Mouse (Mus musculus): ENCODE results near the gene Tuba4a.
"Not testable (repeated sequence)": the region's sequence is repeated elsewhere in the genome, so short reads cannot be mapped to it uniquely, and the experiment has no call there.

Gene Tuba4a

GRCm38 (mm10) chr1:75244175-75244826 lies 24.6 kb upstream of the Tuba4a start:
- H3K4me3 ChIP-seq (replicated peaks; ENCODE audit: low read length) = 0 out of 2 replicates have a peak overlapping the region, but pooled peaks have one; percentile 29
- TF ChIP-seq POU5F1 (IDR thresholded peaks at IDR 0.05; ENCODE audit: borderline replicate concordance, low read length) = no peak
- TF ChIP-seq NANOG (IDR thresholded peaks at IDR 0.05; ENCODE audit: borderline replicate concordance, low read length) = no peak
- no peak for TF ChIP-seq CTCF (conservative IDR thresholded peaks at IDR 0.05; ENCODE audit: low read length)
- peaks cover 70% of the 10 kb centered on the region for H3K4me1 ChIP-seq (replicated peaks; ENCODE audit: low read depth, low read length)
- no peaks in the 10 kb centered on the region for H3K9me3 ChIP-seq (ENCODE audit: low read length)
- peaks cover 47% of the 10 kb centered on the region for H3K36me3 ChIP-seq (ENCODE audit: insufficient read depth, low read length)
- no peaks in the 10 kb centered on the region for H3K27me3 ChIP-seq (ENCODE audit: insufficient read depth, low read length)

GRCm38 (mm10) chr1:75243411-75243810 lies 23.7 kb upstream of the Tuba4a start:
- peaks cover 51% of the 10 kb centered on the region for H3K36me3 ChIP-seq (ENCODE audit: insufficient read depth, low read length)
- H3K4me3 ChIP-seq (replicated peaks; ENCODE audit: low read length) = no peak overlapping the region
- TF ChIP-seq NANOG (IDR thresholded peaks at IDR 0.05; ENCODE audit: borderline replicate concordance, low read length) (no peak), CTCF (conservative IDR thresholded peaks at IDR 0.05; ENCODE audit: low read length) (no peak), POU5F1 (IDR thresholded peaks at IDR 0.05; ENCODE audit: borderline replicate concordance, low read length) (no peak)
- peaks cover 75% of the 10 kb centered on the region for H3K4me1 ChIP-seq (replicated peaks; ENCODE audit: low read depth, low read length)
- no peaks in the 10 kb centered on the region for H3K9me3 ChIP-seq (ENCODE audit: low read length)
- no peaks in the 10 kb centered on the region for H3K27me3 ChIP-seq (ENCODE audit: insufficient read depth, low read length)

- Histone ChIP-seq H3K4me3 (replicated peaks; ENCODE audit: low read length) (peak overlapping the region; percentile 7; the same call in 1 of the 2 replicates), H3K9me3 (ENCODE audit: low read length) (no peaks in the 10 kb centered on the region), H3K27me3 (ENCODE audit: insufficient read depth, low read length) (peaks cover 8% of the 10 kb centered on the region), H3K4me1 (replicated peaks; ENCODE audit: low read depth, low read length) (peaks cover 58% of the 10 kb centered on the region), H3K36me3 (ENCODE audit: insufficient read depth, low read length) (peaks cover 50% of the 10 kb centered on the region)
- TF ChIP-seq CTCF (conservative IDR thresholded peaks at IDR 0.05; ENCODE audit: low read length) = no peak
- no peak for TF ChIP-seq NANOG (IDR thresholded peaks at IDR 0.05; ENCODE audit: borderline replicate concordance, low read length)
- TF ChIP-seq POU5F1 (IDR thresholded peaks at IDR 0.05; ENCODE audit: borderline replicate concordance, low read length) = no peak
These were observed 19.9 kb upstream of the Tuba4a start for GRCm38 (mm10) chr1:75239591-75239990.

DNA sequence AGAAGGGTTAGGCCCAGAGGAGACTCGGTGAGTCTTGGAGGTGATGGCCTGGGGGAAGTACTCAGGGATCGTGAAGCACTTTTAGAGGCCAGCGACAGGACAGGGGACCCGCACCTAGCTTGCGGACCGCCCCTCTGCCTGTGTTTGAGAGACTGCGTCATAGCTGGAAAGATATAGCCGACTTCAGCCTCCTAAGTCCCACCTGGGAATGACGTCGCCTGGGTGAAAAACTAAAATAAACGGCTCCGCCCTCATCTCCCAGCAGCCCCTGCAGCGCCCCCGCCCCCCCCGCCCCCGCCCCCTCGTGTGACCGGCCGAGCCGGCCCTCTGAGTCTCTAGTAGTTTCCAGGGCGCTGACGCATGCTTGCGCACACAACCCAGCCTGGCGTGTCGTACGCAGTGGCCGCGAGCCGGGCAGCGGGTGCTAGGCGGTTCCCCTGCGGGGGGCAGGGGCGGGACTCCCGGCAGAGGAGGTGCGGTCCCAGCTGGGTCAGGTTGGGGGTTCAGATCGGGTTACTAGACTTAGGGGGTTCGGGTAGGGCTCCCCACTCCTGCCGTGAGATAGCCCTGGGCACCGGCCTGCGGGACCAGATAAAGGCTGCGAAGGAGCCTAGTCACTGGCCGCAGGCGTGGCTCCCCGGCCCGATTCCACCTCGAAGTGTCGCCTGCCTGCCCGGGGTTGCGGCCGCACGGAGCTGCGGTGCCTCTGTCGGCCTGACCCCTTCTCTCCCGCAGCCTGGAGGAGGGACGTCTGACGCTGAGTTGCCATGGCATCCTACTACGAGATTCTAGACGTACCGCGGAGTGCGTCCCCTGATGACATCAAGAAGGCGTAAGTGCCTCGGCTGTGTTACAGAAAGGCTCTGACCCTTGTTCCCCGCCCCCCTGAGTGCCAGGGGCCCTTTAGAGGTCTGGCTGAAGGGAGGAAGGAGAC lies 16.7 kb upstream of the Tuba4a start, which contains the start of gene Dnajb2:
Gene Dnajb2 (plus strand): TSS at position 290 of the 934 bp plus-strand sequence.
- Histone ChIP-seq H3K9me3 (ENCODE audit: low read length) (no peaks in the 10 kb centered on the region), H3K36me3 (ENCODE audit: insufficient read depth, low read length) (peaks cover 26% of the 10 kb centered on the region), H3K4me1 (replicated peaks; ENCODE audit: low read depth, low read length) (peaks cover 64% of the 10 kb centered on the region), H3K4me3 (replicated peaks; ENCODE audit: low read length) (peak within 1 kb of the TSS; percentile 87), H3K27me3 (ENCODE audit: insufficient read depth, low read length) (peaks cover 8% of the 10 kb centered on the region)
- TF ChIP-seq CTCF (conservative IDR thresholded peaks at IDR 0.05; ENCODE audit: low read length) (no peak), NANOG (IDR thresholded peaks at IDR 0.05; ENCODE audit: borderline replicate concordance, low read length) (no peak), POU5F1 (IDR thresholded peaks at IDR 0.05; ENCODE audit: borderline replicate concordance, low read length) (no peak)

GRCm38 (mm10) chr1:75234606-75235005 lies 14.9 kb upstream of the Tuba4a start:
- TF ChIP-seq NANOG (IDR thresholded peaks at IDR 0.05; ENCODE audit: borderline replicate concordance, low read length) (no peak), CTCF (conservative IDR thresholded peaks at IDR 0.05; ENCODE audit: low read length) (peak; percentile 36; the same call in 1 of the 2 replicates), POU5F1 (IDR thresholded peaks at IDR 0.05; ENCODE audit: borderline replicate concordance, low read length) (no peak)
- H3K9me3 ChIP-seq (ENCODE audit: low read length) = peaks cover under 1% of the 10 kb centered on the region; the same call in 1 of the 2 replicates
- H3K4me3 ChIP-seq (replicated peaks; ENCODE audit: low read length) = no peak overlapping the region
- H3K36me3 ChIP-seq (ENCODE audit: insufficient read depth, low read length) = peaks cover 25% of the 10 kb centered on the region
- H3K27me3 ChIP-seq (ENCODE audit: insufficient read depth, low read length) = peaks cover 8% of the 10 kb centered on the region
- H3K4me1 ChIP-seq (replicated peaks; ENCODE audit: low read depth, low read length) = peaks cover 63% of the 10 kb centered on the region

- H3K9me3 ChIP-seq (ENCODE audit: low read length); H3K27me3 ChIP-seq (ENCODE audit: insufficient read depth, low read length); H3K4me3 ChIP-seq (replicated peaks; ENCODE audit: low read length): not testable (repeated sequence)
- Histone ChIP-seq H3K36me3 (ENCODE audit: insufficient read depth, low read length) (peaks cover 20% of the 10 kb centered on the region), H3K4me1 (replicated peaks; ENCODE audit: low read depth, low read length) (peaks cover 73% of the 10 kb centered on the region)
- TF ChIP-seq CTCF (conservative IDR thresholded peaks at IDR 0.05; ENCODE audit: low read length) = peak; percentile 14; the same call in 1 of the 2 replicates
These were observed 12.8 kb upstream of the Tuba4a start for GRCm38 (mm10) chr1:75232489-75232888.

GRCm38 (mm10) chr1:75231664-75232152 lies 12.0 kb upstream of the Tuba4a start, which contains the start of gene A630095N17Rik:
TSS of gene A630095N17Rik (minus strand) at chr1:75232102.
- H3K4me3 ChIP-seq (replicated peaks; ENCODE audit: low read length) = no peak within 1 kb of the TSS
- no peaks in the 10 kb centered on the region for H3K27me3 ChIP-seq (ENCODE audit: insufficient read depth, low read length)
- TF ChIP-seq POU5F1 (IDR thresholded peaks at IDR 0.05; ENCODE audit: borderline replicate concordance, low read length) = no peak
- no peak for TF ChIP-seq NANOG (IDR thresholded peaks at IDR 0.05; ENCODE audit: borderline replicate concordance, low read length)
- no peak for TF ChIP-seq CTCF (conservative IDR thresholded peaks at IDR 0.05; ENCODE audit: low read length)
- H3K9me3 ChIP-seq (ENCODE audit: low read length) = peaks cover 6% of the 10 kb centered on the region; the same call in 1 of the 2 replicates
- H3K36me3 ChIP-seq (ENCODE audit: insufficient read depth, low read length) = peaks cover 20% of the 10 kb centered on the region
- H3K4me1 ChIP-seq (replicated peaks; ENCODE audit: low read depth, low read length) = peaks cover 73% of the 10 kb centered on the region

DNA sequence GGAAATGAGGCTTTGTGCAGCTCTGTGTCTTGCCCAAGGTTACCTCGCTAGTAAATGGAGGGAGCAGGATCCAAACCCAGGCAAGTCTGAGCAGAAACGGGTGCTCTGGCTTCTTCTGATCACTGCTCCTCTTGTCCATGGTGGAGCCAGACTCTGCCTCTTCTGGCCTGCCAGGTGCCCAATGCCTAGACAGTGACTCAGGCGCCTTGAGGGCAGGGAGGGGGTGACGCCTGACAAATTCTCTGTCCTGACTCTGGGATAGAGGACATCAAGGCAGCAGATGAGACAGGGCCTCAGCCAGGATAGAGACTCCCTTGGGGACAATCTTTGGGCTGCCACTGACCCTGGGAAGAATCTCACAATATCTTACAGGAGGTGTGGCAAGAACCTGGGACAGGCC lies 11.6 kb upstream of the Tuba4a start:
- H3K27me3 ChIP-seq (ENCODE audit: insufficient read depth, low read length) = no peaks in the 10 kb centered on the region
- H3K9me3 ChIP-seq (ENCODE audit: low read length) = peaks cover 6% of the 10 kb centered on the region; the same call in 1 of the 2 replicates
- TF ChIP-seq CTCF (conservative IDR thresholded peaks at IDR 0.05; ENCODE audit: low read length) = no peak
- TF ChIP-seq POU5F1 (IDR thresholded peaks at IDR 0.05; ENCODE audit: borderline replicate concordance, low read length) = no peak
- no peak for TF ChIP-seq NANOG (IDR thresholded peaks at IDR 0.05; ENCODE audit: borderline replicate concordance, low read length)
- H3K4me3 ChIP-seq (replicated peaks; ENCODE audit: low read length) = no peak overlapping the region
- peaks cover 78% of the 10 kb centered on the region for H3K4me1 ChIP-seq (replicated peaks; ENCODE audit: low read depth, low read length)
- H3K36me3 ChIP-seq (ENCODE audit: insufficient read depth, low read length) = peaks cover 20% of the 10 kb centered on the region

Measured in E14TG2a.4 (cell line).